Mouse (Mus musculus): ENCODE data around the gene Ccdc162.

Ccdc162 gene

DNA sequence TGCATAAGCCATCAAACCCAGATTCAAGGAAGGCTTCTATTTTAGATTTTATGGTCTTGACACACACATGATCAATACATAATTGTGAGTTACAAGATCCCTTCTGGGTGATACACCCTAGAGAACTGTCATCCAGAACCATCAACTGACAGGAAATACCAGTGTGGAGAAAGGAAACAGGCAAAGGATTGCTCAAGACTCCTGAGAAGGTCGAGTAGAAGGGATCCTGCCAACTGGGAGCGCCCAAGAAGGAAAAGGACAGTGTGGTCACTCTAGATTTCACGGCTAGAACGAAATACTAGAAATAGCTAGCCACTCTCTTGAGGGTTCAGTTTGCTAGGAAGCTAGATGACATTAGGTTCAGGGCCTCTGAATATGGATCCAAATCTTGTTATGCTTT lies 173.0 kb downstream of the Ccdc162 start:
- intact Hi-C loops (cut with DNase I) = no loop called here

GRCm38 (mm10) chr10:41542057-41542456 lies 174.4 kb downstream of the Ccdc162 start:
- intact Hi-C loops (cut with DNase I) = no loop called here

DNA sequence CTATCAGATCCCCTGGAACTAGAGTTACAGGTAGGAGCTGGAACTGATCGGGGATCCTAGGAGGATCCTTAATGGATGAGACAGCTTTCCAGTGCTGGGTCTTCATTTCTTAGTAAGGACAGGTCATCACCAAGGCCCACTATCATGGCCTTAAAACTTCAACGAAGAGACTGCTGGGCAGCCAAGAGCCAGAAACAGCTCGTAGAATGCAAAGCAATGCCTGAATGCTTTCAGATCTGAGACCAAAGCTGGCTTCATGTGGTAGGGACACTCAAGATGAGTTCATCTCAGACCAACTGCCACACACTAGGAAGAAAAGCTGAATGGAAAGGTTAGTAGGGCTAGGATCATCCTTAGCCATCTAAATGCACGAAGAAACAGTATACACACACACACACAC lies 177.4 kb downstream of the Ccdc162 start:
- intact Hi-C loops (cut with DNase I) = no loop called here

DNA sequence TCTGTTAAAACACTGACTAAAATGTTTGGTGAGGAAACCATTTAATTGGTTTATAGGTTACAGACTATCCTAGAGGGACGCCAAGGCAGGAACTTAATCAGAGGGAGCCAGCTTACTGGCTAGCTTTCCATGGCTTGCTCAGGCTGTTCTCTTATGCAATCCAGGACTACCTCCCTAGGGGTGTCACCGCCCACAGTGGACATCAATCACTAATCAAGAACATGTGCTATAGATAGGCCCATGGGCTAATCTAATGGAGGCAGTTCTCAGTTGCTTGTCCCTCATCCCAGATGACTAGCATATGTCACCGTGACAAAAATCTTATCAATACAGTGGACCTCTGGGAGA lies 178.5 kb downstream of the Ccdc162 start:
- intact Hi-C loops (cut with DNase I) = no loop called here

GRCm38 (mm10) chr10:41537226-41537982 lies 179.0 kb downstream of the Ccdc162 start:
- intact Hi-C loops (cut with DNase I) = no loop called here

DNA sequence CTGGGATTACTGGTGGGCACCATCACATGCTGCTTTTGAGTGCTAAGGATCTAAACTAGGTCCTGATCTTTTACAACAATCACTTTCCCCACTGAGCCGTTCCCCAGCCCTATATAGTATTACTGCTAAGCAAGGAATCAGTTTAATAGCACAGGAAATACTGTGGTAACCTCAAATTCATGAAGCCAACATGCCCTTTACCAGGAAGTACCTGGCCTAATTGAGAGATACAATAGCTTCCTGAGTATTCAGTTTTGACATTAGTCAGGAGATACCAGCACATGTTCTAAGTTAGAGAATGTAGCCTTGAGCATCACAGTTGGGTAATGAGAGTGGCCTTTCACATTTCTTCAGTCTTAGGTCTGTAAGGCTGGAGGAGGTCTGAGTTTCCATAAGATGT lies 179.7 kb downstream of the Ccdc162 start:
- intact Hi-C loops (cut with DNase I) = no loop called here

DNA sequence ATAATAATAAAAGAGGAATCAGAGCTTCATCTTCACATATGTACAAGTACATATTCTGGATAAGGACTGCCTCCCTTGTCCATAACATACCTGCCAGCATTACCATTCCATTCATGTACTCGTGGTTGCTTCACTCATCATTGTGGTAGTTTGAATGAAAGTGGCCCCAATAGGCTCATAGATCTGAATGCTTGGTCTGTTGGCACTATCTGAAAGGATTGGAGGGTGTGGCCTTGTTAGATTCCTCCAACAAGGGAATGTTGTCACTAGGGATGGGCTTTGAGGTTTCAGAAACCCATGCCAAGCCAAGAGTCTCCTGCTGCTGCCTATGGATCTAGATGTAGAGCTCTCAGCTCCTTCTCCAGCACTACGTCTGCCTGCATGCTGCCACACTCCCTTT lies 180.4 kb downstream of the Ccdc162 start:
- intact Hi-C loops (cut with DNase I) = no loop called here

DNA sequence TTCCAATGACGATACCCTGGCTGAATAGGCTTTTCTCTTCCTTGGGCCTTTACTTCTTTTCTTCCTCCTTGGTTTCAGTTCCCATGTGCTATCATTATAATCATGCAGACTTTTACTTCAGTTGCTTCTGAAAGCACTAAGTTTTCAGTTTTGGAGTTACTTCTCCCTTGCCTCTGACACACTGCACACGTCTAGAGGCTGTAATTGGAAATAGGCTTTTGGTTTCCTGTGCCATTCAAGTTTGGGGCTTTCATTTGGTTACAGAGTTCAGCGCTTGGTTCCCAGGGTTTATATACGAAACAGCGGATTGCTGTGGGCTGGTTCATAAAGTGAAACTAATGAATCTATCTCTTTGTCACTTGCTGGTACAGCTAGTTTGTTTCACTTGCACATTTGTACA lies 186.5 kb downstream of the Ccdc162 start:
- intact Hi-C loops (cut with DNase I) = no loop called here

- intact Hi-C loops (cut with DNase I) = no loop called here
These were observed 190.7 kb downstream of the Ccdc162 start for GRCm38 (mm10) chr10:41525696-41526095.

- intact Hi-C loops (cut with DNase I) = no loop called here
These were observed 193.0 kb downstream of the Ccdc162 start for GRCm38 (mm10) chr10:41523386-41523785.

DNA sequence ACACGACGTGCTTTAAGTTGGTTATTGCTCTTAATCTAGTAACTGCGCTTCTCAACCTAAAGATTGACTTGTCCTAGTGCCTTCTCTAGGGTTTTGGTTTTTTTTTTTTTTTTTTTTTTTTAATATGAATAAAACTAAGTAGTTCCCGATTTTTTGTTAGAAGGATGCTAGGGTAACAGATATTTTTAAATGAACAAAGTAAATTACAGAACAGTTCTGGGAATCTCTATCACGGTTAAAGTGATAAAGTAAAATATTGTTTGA lies 196.1 kb downstream of the Ccdc162 start:
- intact Hi-C loops (cut with DNase I) = no loop called here

- intact Hi-C loops (cut with DNase I) = loop anchor here (2.0 to 10.0 kb wide), 2 partner anchors 163 to 775 kb away; no protein-coding TSS in a partner anchor
These were observed 196.6 kb downstream of the Ccdc162 start for GRCm38 (mm10) chr10:41519640-41520409.

DNA sequence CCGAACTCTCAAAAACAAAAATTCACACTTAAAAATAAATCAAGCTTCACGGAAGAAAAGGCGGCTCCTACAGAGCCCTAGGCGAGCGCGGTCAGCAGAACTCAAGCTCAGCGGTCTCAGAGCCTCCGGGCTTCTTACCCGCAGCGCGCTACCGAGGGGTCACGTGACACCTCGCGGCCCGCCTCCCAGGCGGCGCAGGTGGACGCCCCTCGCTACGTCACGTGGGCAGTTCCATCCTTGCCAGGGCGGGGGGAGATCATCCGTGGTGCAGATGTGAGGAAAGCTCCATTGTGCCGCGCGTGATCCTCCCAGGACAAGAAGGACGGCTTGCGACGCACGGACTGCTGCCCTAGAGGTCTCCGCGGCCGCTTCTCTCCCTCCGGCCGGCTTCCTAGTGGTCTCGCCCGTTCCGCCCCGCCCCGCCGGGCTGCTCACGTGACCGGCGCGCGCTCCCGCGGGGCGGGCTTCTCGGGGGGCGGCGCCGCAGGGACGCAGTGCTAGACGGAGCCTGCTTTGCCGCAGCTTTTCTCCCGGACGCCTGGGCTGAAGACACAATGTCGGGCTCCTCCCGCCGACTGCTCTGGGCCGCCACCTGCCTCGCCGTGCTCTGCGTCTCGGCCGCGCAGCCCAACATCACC lies 197.3 kb downstream of the Ccdc162 start, which contains the start of gene Cd164:
Gene Cd164 (plus strand): TSS at position 434 of the 638 bp plus-strand sequence.
- intact Hi-C loops (cut with DNase I) = loop anchor here (2.0 to 10.0 kb wide), 2 partner anchors 164 to 776 kb away; no protein-coding TSS in a partner anchor

GRCm38 (mm10) chr10:41518508-41518980 lies 197.9 kb downstream of the Ccdc162 start:
- intact Hi-C loops (cut with DNase I) = loop anchor here (2.0 to 10.0 kb wide), 2 partner anchors 164 to 776 kb away; no protein-coding TSS in a partner anchor

- intact Hi-C loops (cut with DNase I) = loop anchor here (10.0 kb wide), 1 partner anchor 780 kb away; no protein-coding TSS in a partner anchor
These were observed 201.5 kb downstream of the Ccdc162 start for GRCm38 (mm10) chr10:41514921-41515320.

DNA sequence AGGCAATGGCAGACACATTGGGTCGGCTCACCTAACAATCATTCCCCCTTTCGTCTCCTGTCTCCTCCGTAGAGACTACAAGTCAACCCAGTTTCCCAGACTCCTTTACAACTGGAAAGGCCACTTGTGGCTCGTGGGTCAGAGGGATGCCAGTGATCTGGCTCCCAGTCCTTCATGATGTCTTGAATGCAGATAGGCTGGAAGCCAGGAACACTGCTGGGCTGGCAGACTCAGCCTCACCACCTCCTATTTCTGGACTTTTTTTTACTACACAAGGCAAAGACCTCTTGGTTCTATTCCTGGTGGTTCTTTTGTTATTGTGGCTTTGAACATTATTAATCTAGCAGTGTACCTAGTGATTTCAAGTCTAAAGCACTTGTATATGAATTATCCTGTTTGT lies 202.1 kb downstream of the Ccdc162 start:
- intact Hi-C loops (cut with DNase I) = loop anchor here (10.0 kb wide), 1 partner anchor 780 kb away; no protein-coding TSS in a partner anchor

- intact Hi-C loops (cut with DNase I) = loop anchor here (2.0 to 10.0 kb wide), 3 partner anchors 74 to 204 kb away; partner anchors contain the start of genes Ak9 and Fig4
These were observed 207.3 kb downstream of the Ccdc162 start for GRCm38 (mm10) chr10:41509160-41509559.

- intact Hi-C loops (cut with DNase I) = loop anchor here (10.0 kb wide), 2 partner anchors 71 to 201 kb away; partner anchors contain the start of genes Ak9 and Fig4
These were observed 211.0 kb downstream of the Ccdc162 start for GRCm38 (mm10) chr10:41505446-41505845.

DNA sequence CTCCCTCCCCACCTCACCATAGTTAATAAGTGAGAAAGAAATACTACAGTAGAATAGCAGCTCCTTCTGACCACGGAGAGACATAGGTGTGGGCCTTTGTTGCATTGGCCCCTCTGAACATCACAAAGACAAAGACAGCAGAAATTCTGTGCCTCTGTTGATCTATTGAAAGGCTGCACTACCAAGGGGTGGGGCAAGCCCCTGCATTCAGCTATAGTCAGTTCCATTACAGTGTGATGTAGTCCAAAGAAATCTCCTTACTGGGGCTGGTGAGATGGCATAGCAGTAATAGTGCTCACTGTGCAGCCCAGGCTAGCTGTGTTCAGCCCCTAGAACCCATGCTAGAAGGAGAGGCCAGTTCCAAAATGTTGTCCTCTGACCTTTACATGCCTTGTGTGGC lies 211.4 kb downstream of the Ccdc162 start:
- intact Hi-C loops (cut with DNase I) = loop anchor here (10.0 kb wide), 2 partner anchors 70 to 200 kb away; partner anchors contain the start of genes Ak9 and Fig4

DNA sequence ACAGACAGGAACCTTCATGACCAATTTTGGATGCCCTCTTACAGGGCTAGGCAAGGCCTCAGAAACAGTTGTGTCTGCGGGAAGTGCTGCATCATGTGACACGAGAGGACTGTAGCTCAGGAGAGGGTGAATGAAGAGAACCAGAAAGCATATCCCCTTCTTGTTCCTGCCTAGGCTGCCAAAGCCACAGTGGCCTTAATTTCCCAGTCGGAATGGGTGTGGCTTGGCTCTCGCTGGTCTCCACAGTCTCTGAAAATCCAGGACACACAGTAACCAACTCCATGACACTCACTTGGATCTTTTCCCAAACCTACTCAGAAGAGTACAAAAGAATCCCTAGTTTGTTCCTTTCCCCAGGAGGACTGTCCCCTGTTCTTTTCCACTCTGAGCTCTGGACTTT lies 215.5 kb downstream of the Ccdc162 start:
- intact Hi-C loops (cut with DNase I) = loop anchor here (10.0 kb wide), 2 partner anchors 66 to 196 kb away; partner anchors contain the start of genes Ak9 and Fig4

- intact Hi-C loops (cut with DNase I) = no loop called here
These were observed 225.3 kb downstream of the Ccdc162 start for GRCm38 (mm10) chr10:41491111-41491510.

DNA sequence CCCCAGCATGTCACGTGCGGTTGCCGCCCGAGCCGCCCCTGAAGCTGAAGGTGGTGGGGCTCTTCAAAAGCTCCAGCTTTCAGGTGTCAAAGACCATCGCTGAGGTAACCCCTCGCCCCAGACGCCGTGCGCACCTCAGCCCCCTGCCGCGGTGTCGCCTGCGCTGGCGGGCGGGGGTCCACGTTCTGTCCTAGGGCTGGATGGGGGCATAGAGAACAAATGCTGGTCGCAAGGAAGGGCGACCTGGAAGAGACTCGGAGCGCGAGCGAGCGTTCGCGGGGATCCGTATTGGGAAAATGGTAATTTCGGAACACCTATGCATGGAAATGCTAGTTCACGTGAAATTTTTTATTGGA lies 225.9 kb downstream of the Ccdc162 start:
- intact Hi-C loops (cut with DNase I) = no loop called here
